Mouse (Mus musculus) layer of hippocampus, postnatal 14 days (tissue): ENCODE data around the gene Tnfsf13. TPM values are rescaled to one million over a fixed set of nuclear protein-coding genes. Genes with fewer than 3 reads are reported as not detected.

Source experiments
- DNase-seq, 2 experiments: peaks; one replicate each; pipeline ENCODE4 v3.0.0; 2021 to 2022; ENCODE audit warnings: low spot score in 2 of 2, mixed read lengths in 1 of 2
- microRNA-seq, 2 experiments: library from miRNA; unstranded; fragments of <30 nt; microRNA quantifications; one replicate each; pipeline ENCODE4 v1.2.0; 2021
- total RNA-seq, 2 experiments: library from RNA; stranded (reverse); gene quantifications; 2 replicates each; pipeline ENCODE4 v1.2.3; 2021

Tnfsf13 gene
- total RNA-seq, 2 experiments from 2014 or later: 0.88 to 1.1 TPM

- peak; percentile 66 to 79 for DNase-seq
These were observed 30.1 kb downstream of the Tnfsf13 start, which contains the start of gene Sox15 for GRCm38 (mm10) chr11:69655264-69656064. TSS of gene Sox15 (plus strand) at chr11:69655314.

GRCm38 (mm10) chr11:69654760-69655159 lies 30.8 kb downstream of the Tnfsf13 start:
- no peak for DNase-seq

GRCm38 (mm10) chr11:69653399-69653798 lies 32.2 kb downstream of the Tnfsf13 start:
- no peak for DNase-seq

- DNase-seq: no peak
These were observed 39.7 kb downstream of the Tnfsf13 start for GRCm38 (mm10) chr11:69645860-69646259.

GRCm38 (mm10) chr11:69635471-69635870 lies 50.1 kb downstream of the Tnfsf13 start:
- no peak for DNase-seq

GRCm38 (mm10) chr11:69633128-69633866 lies 52.3 kb downstream of the Tnfsf13 start:
- DNase-seq: peak in 1 of 2 experiments; percentile 47

Small RNA genes lying within 50 kb of the gene (microRNA-seq; reads per million reads assigned to microRNA genes)
- gene Mir1934 (4.0 to 6.8 reads per million in 2 experiments), gene Mir467f (0 reads per million in 2 experiments)

Other genes with a start within 250 kb of the Tnfsf13 start
- gene Dnah2, start 136.7 kb downstream of the Tnfsf13 start, total RNA-seq: 1 to 10 TPM; 5.8 to 6.3 TPM
- gene Efnb3, start 125.6 kb downstream of the Tnfsf13 start, total RNA-seq: 100 to 1,000 TPM; 144 to 156 TPM
- 1 to 10 TPM; 8.6 to 9.5 TPM for gene Wrap53, start 105.5 kb downstream of the Tnfsf13 start, total RNA-seq
- 10 to 100 TPM; 27.3 to 29.6 TPM for gene Trp53, start 105.4 kb downstream of the Tnfsf13 start, total RNA-seq
- gene Atp1b2, start 79.8 kb downstream of the Tnfsf13 start, total RNA-seq: 100 to 1,000 TPM; 513 to 551 TPM
- not detected for gene Shbg, start 67.9 kb downstream of the Tnfsf13 start, total RNA-seq
- 10 to 100 TPM; 16.1 to 19.8 TPM for gene Sat2, start 63.8 kb downstream of the Tnfsf13 start, total RNA-seq
- gene Fxr2, start 52.8 kb downstream of the Tnfsf13 start, total RNA-seq: 100 to 1,000 TPM; 105 to 106 TPM
- gene Sox15, start 30.5 kb downstream of the Tnfsf13 start, total RNA-seq: under 1 TPM in 1 of 2 experiments, not detected in 1; 0.48 TPM
- gene Mpdu1, start 23.1 kb downstream of the Tnfsf13 start, total RNA-seq: 10 to 100 TPM; 73.3 to 82.4 TPM
- 10 to 100 TPM; 13.1 to 18.5 TPM for gene Cd68, start 19.6 kb downstream of the Tnfsf13 start, total RNA-seq
- 100 to 1,000 TPM; 409 to 418 TPM for gene Eif4a1, start 13.4 kb downstream of the Tnfsf13 start, total RNA-seq
- gene Senp3, start 3.7 kb downstream of the Tnfsf13 start, total RNA-seq: 10 to 100 TPM; 84.3 to 88.5 TPM
- gene Tnfsf12, start 10.1 kb upstream of the Tnfsf13 start, total RNA-seq: 1 to 10 TPM; 5.8 to 6.5 TPM
- gene Tnfsfm13, start 10.3 kb upstream of the Tnfsf13 start, total RNA-seq: 1 to 10 TPM in 1 of 2 experiments, under 1 TPM in 1; 0.45 to 1.0 TPM
- 10 to 100 TPM; 62.8 to 68.5 TPM for gene Polr2a, start 72.9 kb upstream of the Tnfsf13 start, total RNA-seq
- under 1 TPM in 1 of 2 experiments, not detected in 1; 0.21 TPM for gene Slc35g3, start 76.2 kb upstream of the Tnfsf13 start, total RNA-seq
- 10 to 100 TPM; 82.0 to 83.5 TPM for gene Zbtb4, start 80.1 kb upstream of the Tnfsf13 start, total RNA-seq
- 1 to 10 TPM; 1.0 to 1.1 TPM for gene Chrnb1, start 110.2 kb upstream of the Tnfsf13 start, total RNA-seq
- 10 to 100 TPM; 22.8 to 23.7 TPM for gene Fgf11, start 116.1 kb upstream of the Tnfsf13 start, total RNA-seq
- not detected for gene Tmem102, start 119.8 kb upstream of the Tnfsf13 start, total RNA-seq
- not detected for gene Gm39566, start 129.5 kb upstream of the Tnfsf13 start, total RNA-seq
- gene Spem2, start 132.7 kb upstream of the Tnfsf13 start, total RNA-seq: not detected
- under 1 TPM; 0.50 to 0.74 TPM for gene Spem1, start 136.4 kb upstream of the Tnfsf13 start, total RNA-seq
- 100 to 1,000 TPM; 220 to 226 TPM for gene Nlgn2, start 152.0 kb upstream of the Tnfsf13 start, total RNA-seq
- gene Tmem256, start 152.7 kb upstream of the Tnfsf13 start, total RNA-seq: 100 to 1,000 TPM; 150 to 162 TPM
- 10 to 100 TPM; 22.0 to 23.3 TPM for gene Plscr3, start 160.6 kb upstream of the Tnfsf13 start, total RNA-seq
- gene Tnk1, start 172.9 kb upstream of the Tnfsf13 start, total RNA-seq: not detected
- gene Tmem95, start 192.2 kb upstream of the Tnfsf13 start, total RNA-seq: not detected
- gene Kctd11, start 195.6 kb upstream of the Tnfsf13 start, total RNA-seq: 1 to 10 TPM; 1.1 to 1.2 TPM
- under 1 TPM in 1 of 2 experiments, not detected in 1; 0.30 TPM for gene Acap1, start 209.8 kb upstream of the Tnfsf13 start, total RNA-seq
- gene 2810408A11Rik, start 215.2 kb upstream of the Tnfsf13 start, total RNA-seq: 1 to 10 TPM; 1.5 to 2.1 TPM
- gene Neurl4, start 215.3 kb upstream of the Tnfsf13 start, total RNA-seq: 100 to 1,000 TPM; 108 to 124 TPM
- 10 to 100 TPM; 28.5 to 29.3 TPM for gene Gps2, start 228.1 kb upstream of the Tnfsf13 start, total RNA-seq
- 100 to 1,000 TPM; 446 to 451 TPM for gene Eif5a, start 236.2 kb upstream of the Tnfsf13 start, total RNA-seq